15 mouse cellular contexts compared by ENCODE assay signal in the genomic region with DNA sequence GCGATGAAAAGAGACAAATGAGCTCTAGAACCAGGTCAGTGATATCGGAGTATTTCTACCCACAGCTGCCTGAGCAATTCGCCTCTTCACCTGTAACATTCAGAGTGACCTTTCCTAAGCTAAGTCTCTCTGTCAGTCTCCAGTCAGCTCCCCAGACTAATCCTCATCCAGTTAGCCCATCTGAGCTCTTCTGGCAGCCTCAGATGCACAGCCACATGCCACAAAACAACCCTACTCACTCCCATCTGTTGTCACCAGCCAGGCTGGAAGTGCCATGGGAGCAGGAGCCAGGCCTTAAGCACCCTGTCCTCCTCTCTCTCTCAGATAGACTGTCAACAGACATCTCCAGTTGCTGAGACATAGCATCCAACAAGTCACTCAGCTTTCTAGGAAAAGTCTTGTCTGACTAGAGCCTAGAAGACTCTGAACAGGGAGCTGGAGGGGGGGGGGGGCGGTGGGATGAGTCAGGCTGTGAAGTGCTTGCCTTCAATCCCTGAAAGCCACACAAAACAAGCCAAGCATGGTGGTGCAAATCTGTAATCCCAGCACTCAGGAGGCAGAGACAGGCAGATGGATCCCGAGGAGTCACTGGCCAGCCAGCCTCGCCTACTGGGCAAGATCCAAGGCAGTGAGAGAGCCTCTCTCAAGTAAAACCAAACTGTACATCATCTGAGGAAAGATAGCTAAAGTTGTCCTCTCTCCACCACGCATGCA.
DNase-seq lines count a peak whose midpoint lies in the region; ATAC-seq and TF ChIP-seq lines count a peak whose summit lies in the region.
"Had no signal": no experiment of that assay in that cellular context is flagged by ENCODE, and none has a peak within 500 bp of the region (broad histone marks: within the 10 kb centered on the region; RNA-seq: fewer than 3 reads in every experiment).

No protein-coding gene starts in this region.

- peak; percentile 68 to 84 for DNase-seq in cerebellum, postnatal 10 days
- no peak for DNase-seq in cerebellum, adult 11-12 months
- DNase-seq in midbrain, embryonic 10.5 days (ENCODE audit: low spot score): no peak
- no peak for DNase-seq in midbrain, postnatal 0 days (ENCODE audit: low spot score)
- peak; percentile 62 to 74 for DNase-seq in layer of hippocampus, postnatal 36 days
- peak; percentile 18 to 23 for DNase-seq in right cerebral cortex, postnatal 36 days (ENCODE audit: low spot score in 2 of 2)
- no peak for DNase-seq in gastrocnemius, adult 8-10 months (ENCODE audit: low spot score in 2 of 2)
- DNase-seq in kidney, adult 2 months: no peak
- DNase-seq: gastrocnemius, postnatal 14 days; kidney, adult 11 months had no signal

- ATAC-seq in midbrain, postnatal 0 days (ENCODE audit: low FRiP score): no peak
- ATAC-seq: activated CD4-positive, CD25-positive, alpha-beta regulatory T cell, adult 4 months had no signal

- H3K4me1 ChIP-seq in midbrain, embryonic 10.5 days: peaks cover 38% of the 10 kb centered on the region
- H3K4me1 ChIP-seq in midbrain, postnatal 0 days (ENCODE audit: insufficient read depth, low read length): no peaks in the 10 kb centered on the region
- no peaks in the 10 kb centered on the region for H3K4me1 ChIP-seq in kidney, adult 2 months (ENCODE audit: control insufficient read depth, insufficient read depth, low read length)

- H3K36me3 ChIP-seq in midbrain, embryonic 10.5 days: no peaks in the 10 kb centered on the region
- no peaks in the 10 kb centered on the region for H3K36me3 ChIP-seq in midbrain, postnatal 0 days (ENCODE audit: insufficient read depth, low read length)
- no peaks in the 10 kb centered on the region for H3K36me3 ChIP-seq in kidney, adult 2 months (ENCODE audit: control insufficient read depth, insufficient read depth, low read length)
- H3K36me3 ChIP-seq: embryonic facial prominence, embryonic 13.5 days had no signal

- no peak overlapping the region for H3K9ac ChIP-seq in midbrain, postnatal 0 days (replicated peaks; ENCODE audit: low read length, poor library complexity, severe bottlenecking)
- H3K9ac ChIP-seq: embryonic facial prominence, embryonic 13.5 days had no signal

- no peak for TF ChIP-seq CTCF in midbrain, postnatal 0 days (IDR thresholded peaks at IDR 0.05)
- TF ChIP-seq CTCF in kidney, adult 2 months (conservative IDR thresholded peaks at IDR 0.05; ENCODE audit: insufficient read depth, insufficient read length, low read depth, low read length): no peak

- no peak overlapping the region for H3K4me3 ChIP-seq in midbrain, embryonic 10.5 days
- H3K4me3 ChIP-seq in midbrain, postnatal 0 days (ENCODE audit: low read depth, low read length): no peak overlapping the region
- no peak overlapping the region for H3K4me3 ChIP-seq in kidney, adult 2 months (ENCODE audit: insufficient read depth, low read depth, low read length)
- H3K4me3 ChIP-seq: embryonic facial prominence, embryonic 13.5 days; megakaryocyte, embryonic 14.5 days; myocyte had no signal

- no peak overlapping the region for H3K4me2 ChIP-seq in midbrain, postnatal 0 days (ENCODE audit: low read depth, low read length, poor library complexity, severe bottlenecking)
- H3K4me2 ChIP-seq: embryonic facial prominence, embryonic 13.5 days had no signal

- H3K9me3 ChIP-seq in midbrain, embryonic 10.5 days (replicated peaks): no peaks in the 10 kb centered on the region
- no peaks in the 10 kb centered on the region for H3K9me3 ChIP-seq in midbrain, postnatal 0 days (ENCODE audit: low read length)
- H3K9me3 ChIP-seq: embryonic facial prominence, embryonic 13.5 days; megakaryocyte, embryonic 14.5 days had no signal

- H3K27me3 ChIP-seq in midbrain, embryonic 10.5 days (ENCODE audit: low read depth, poor library complexity, severe bottlenecking): peaks cover 53% of the 10 kb centered on the region
- no peaks in the 10 kb centered on the region for H3K27me3 ChIP-seq in midbrain, postnatal 0 days (ENCODE audit: insufficient read depth, low read length)
- H3K27me3 ChIP-seq in kidney, adult 2 months (replicated peaks; ENCODE audit: control insufficient read depth, insufficient read depth, low read length): no peaks in the 10 kb centered on the region
- H3K27me3 ChIP-seq: embryonic facial prominence, embryonic 13.5 days had no signal

- WGBS in midbrain, embryonic 10.5 days: 78% methylated on average over 7 of the region's 7 CpGs
- 72% methylated on average over 7 of the region's 7 CpGs for WGBS in midbrain, postnatal 0 days
- WGBS in kidney, adult 2 months: 87% methylated on average over 7 of the region's 7 CpGs

- H3K27ac ChIP-seq in midbrain, embryonic 10.5 days (replicated peaks): peak overlapping the region; percentile 72
- no peak overlapping the region for H3K27ac ChIP-seq in midbrain, postnatal 0 days (ENCODE audit: low read depth, low read length)
- no peak overlapping the region for H3K27ac ChIP-seq in kidney, adult 2 months (ENCODE audit: insufficient read depth, low read depth, low read length)
- H3K27ac ChIP-seq: stomach, postnatal 0 days had no signal

- TF ChIP-seq POLR2A in kidney, adult 2 months (IDR thresholded peaks at IDR 0.05; ENCODE audit: low read depth, low read length): no peak

Comparison
In these comparisons a context has a peak if more than half of its experiments do, and no peak if none do; other contexts are left out.
1. DNase-seq: peak in cerebellum, postnatal 10 days (2 of 2), layer of hippocampus, postnatal 36 days (2 of 2) and right cerebral cortex, postnatal 36 days (2 of 2); none in cerebellum, adult 11-12 months (single experiment), midbrain, embryonic 10.5 days (single experiment), midbrain, postnatal 0 days (single experiment), gastrocnemius, adult 8-10 months (0 of 2) and kidney, adult 2 months (single experiment).